Mouse (Mus musculus) neural tube, embryonic 13.5 days (tissue): ENCODE data around the gene Adora2b. TPM values are rescaled to one million over a fixed set of nuclear protein-coding genes. Genes with fewer than 3 reads are reported as not detected.
"Not testable (repeated sequence)": the region's sequence is repeated elsewhere in the genome, so short reads cannot be mapped to it uniquely, and the experiment has no call there.

ENCODE experiments used
- ATAC-seq: fragments of 200-750 bp; cut with Nextera tagmentation; 2 replicates; pipeline ENCODE4 v1.8.0; 2017; ENCODE audit warnings: low read depth, mild to moderate bottlenecking, moderate TSS enrichment, moderate library complexity
- H3K27ac ChIP-seq: fragments of 300-500 bp; sonication (generic); replicated peaks from 2 replicates; pipeline ENCODE4 v1.5.1; 2015; ENCODE audit warnings: moderate library complexity, mild to moderate bottlenecking, inconsistent platforms
- H3K27me3 ChIP-seq: fragments of 300-500 bp; sonication (generic); 2 replicates; pipeline ENCODE4 v1.6.1; 2015; ENCODE audit warnings: mild to moderate bottlenecking, inconsistent platforms
- H3K36me3 ChIP-seq: fragments of 300-500 bp; sonication (generic); 2 replicates; pipeline ENCODE4 v1.6.1; 2015; ENCODE audit warnings: mild to moderate bottlenecking, inconsistent platforms
- H3K4me1 ChIP-seq: fragments of 300-500 bp; sonication (generic); replicated peaks from 2 replicates; pipeline ENCODE4 v1.6.1; 2015; ENCODE audit warnings: inconsistent platforms
- H3K4me2 ChIP-seq: fragments of 300-500 bp; sonication (generic); 2 replicates; pipeline ENCODE4 v1.6.1; 2015; ENCODE audit warnings: inconsistent platforms, mild to moderate bottlenecking, moderate library complexity
- H3K4me3 ChIP-seq: fragments of 300-500 bp; sonication (generic); 2 replicates; pipeline ENCODE4 v1.5.1; 2015; ENCODE audit warnings: mild to moderate bottlenecking, inconsistent platforms
- H3K9ac ChIP-seq: fragments of 300-500 bp; sonication (generic); 2 replicates; pipeline ENCODE4 v1.6.1; 2015; ENCODE audit warnings: moderate library complexity, mild to moderate bottlenecking, inconsistent platforms
- H3K9me3 ChIP-seq: fragments of 300-500 bp; sonication (generic); 2 replicates; pipeline ENCODE4 v1.6.1; 2016; ENCODE audit warnings: inconsistent platforms
- WGBS: fragments of 180-500 bp; shearing (Covaris S2); methylation state at CpG from one replicate; pipeline ENCODE4 v1.1.7; 2015; 5-methylcytosine and 5-hydroxymethylcytosine counted together
- polyA plus RNA-seq: library from polyadenylated mRNA; unstranded; fragments of >200 nt; fragmentation: Nextera tagmentation; extraction: Ambion mirVana; gene quantifications from 2 replicates; pipeline ENCODE4 v1.2.1, GENCODE M21; 2015

Gene Adora2b
- polyA plus RNA-seq, 1 experiment from 2014 or later = 5.9 TPM

DNA sequence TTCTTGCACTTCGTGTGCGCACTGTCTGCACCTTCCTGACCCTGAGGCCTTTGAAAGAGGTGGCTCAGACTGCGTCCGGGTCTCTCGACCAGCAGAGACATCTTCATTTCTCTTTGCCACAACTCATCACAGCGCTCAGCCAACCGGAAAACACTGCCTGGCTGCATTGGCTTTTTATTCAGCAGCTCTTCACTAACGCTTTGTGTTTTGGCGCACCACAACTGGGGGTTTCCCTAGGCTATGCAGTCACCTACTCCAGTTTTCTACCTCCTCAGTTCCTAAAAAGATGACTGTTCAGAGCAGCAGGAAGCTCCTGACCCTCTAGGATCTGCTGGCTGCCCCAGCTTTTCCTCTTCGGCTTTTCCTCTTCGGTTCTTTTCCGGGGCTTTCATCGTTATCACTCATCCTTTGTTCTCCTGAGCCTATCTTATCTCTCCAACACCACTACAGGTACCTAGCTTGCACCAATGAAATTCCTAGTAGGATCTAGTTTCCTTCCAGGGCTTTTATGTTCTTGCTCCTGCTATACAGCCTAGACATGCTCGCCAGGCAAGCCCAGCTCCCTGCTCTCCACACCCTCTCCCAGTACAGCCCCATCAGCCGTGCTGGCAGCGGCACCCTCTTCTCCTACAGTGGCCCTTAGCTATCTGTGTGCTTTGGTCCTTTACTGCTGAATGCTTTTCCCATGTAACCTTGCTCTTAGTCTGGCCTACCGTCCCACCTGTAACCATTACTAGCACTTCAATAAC lies 17.9 kb downstream of the Adora2b start:
- Histone ChIP-seq H3K27ac (peak overlapping the region; percentile 3; the same call in 1 of the 2 replicates), H3K4me3 (no peak overlapping the region), H3K4me1 (peaks cover 33% of the 10 kb centered on the region), H3K27me3 (no peaks in the 10 kb centered on the region; the same call in 1 of the 2 replicates), H3K36me3 (no peaks in the 10 kb centered on the region), H3K9me3 (no peaks in the 10 kb centered on the region), H3K4me2 (no peak overlapping the region), H3K9ac (no peak overlapping the region)
- ATAC-seq = no peak
- 55% methylated on average over 17 of the region's 17 CpGs for WGBS

DNA sequence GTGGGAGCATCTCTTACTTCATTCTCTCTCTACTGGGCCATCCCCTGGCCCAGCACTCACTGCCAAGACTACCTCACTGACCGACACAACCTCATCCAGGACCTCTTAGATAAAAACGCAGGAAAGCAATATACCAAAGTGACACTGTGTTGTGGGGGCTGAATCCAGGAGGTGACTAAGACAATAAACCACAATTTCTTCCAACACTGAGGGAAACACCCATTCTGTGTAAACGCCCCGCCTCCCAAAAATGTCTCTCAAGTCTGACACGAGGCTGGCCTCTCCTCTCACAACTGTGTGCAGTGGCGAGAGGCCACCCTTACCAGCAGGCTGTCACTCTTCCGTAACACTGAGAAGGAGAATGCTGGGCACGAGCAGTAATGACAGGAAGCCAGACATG lies 19.6 kb downstream of the Adora2b start:
- WGBS = 77% methylated on average over 8 of the region's 8 CpGs
- H3K36me3 ChIP-seq = no peaks in the 10 kb centered on the region
- H3K27me3 ChIP-seq = no peaks in the 10 kb centered on the region
- no peak overlapping the region for H3K27ac ChIP-seq
- no peaks in the 10 kb centered on the region for H3K9me3 ChIP-seq
- H3K9ac ChIP-seq = no peak overlapping the region
- ATAC-seq = no peak
- H3K4me2 ChIP-seq = no peak overlapping the region
- H3K4me3 ChIP-seq = no peak overlapping the region
- peaks cover 33% of the 10 kb centered on the region for H3K4me1 ChIP-seq

DNA sequence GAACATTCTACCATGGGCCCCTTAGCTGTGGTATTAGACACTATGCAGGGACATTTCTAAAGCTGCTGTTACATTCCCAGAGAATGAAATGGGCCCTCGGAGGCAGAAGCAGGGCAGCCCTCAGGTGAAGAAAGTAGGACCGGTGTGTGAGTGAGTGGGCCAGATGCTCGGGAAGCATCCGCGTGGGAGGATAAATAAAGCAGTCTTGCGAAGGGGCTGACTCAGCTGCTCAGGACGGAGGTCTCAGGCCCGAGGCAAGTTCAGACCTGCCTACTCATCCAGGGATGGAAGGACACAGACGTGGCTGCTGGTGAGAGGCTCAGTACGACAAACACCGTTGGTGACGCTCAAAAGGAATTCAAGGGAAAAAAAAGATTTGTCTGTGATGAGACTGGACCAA lies 20.3 kb downstream of the Adora2b start:
- no peak overlapping the region for H3K27ac ChIP-seq
- H3K27me3 ChIP-seq = no peaks in the 10 kb centered on the region
- ATAC-seq = no peak
- no peaks in the 10 kb centered on the region for H3K9me3 ChIP-seq
- no peaks in the 10 kb centered on the region for H3K36me3 ChIP-seq
- no peak overlapping the region for H3K4me3 ChIP-seq
- H3K9ac ChIP-seq = no peak overlapping the region
- WGBS = 84% methylated on average over 12 of the region's 12 CpGs
- no peak overlapping the region for H3K4me2 ChIP-seq
- peaks cover 27% of the 10 kb centered on the region for H3K4me1 ChIP-seq

DNA sequence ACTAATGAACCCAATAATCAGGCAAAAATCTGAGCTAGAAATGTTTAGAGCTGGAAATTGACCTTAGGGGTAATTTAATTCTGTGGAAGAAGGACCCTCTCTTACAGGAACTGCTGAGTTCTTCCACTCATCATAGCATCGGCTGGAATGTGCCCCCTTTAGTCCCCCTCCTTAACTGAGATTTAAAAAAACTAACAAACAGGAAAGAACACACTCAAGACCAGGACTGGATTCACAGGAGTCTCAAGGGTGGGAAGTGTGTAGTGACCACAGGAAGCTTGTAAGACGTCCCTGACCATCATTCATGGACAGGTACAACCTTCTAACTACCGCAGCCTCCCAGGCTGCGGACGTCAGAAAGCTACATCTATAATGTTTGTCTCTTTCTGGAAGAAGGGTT lies 22.1 kb downstream of the Adora2b start:
- Histone ChIP-seq H3K27me3 (no peaks in the 10 kb centered on the region), H3K4me2 (no peak overlapping the region), H3K9me3 (no peaks in the 10 kb centered on the region), H3K9ac (no peak overlapping the region), H3K4me3 (no peak overlapping the region), H3K4me1 (peaks cover 20% of the 10 kb centered on the region), H3K27ac (no peak overlapping the region), H3K36me3 (no peaks in the 10 kb centered on the region)
- WGBS = 64% methylated on average over 5 of the region's 5 CpGs
- no peak for ATAC-seq

DNA sequence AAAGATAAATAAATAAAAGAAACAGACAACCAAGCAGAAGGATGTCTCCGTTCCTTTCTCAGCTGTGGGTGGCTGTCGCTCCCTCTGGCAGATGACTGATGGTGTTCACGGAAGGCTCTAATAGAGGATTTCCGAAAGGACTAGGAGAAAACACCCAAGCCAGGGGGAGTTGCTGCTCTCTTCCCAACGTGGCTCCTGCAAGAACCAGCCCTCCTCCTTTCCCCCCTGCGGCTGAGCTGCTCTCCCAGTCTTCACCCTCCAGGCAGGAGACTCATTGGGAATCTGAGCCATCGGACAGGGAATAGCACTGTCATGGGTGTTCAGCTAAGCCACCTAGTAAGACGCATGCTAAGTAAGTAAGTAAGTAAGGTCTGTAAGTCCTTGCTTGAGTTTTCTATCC lies 28.3 kb downstream of the Adora2b start:
- no peak for ATAC-seq
- H3K9me3 ChIP-seq = no peaks in the 10 kb centered on the region
- WGBS = 57% methylated on average over 8 of the region's 8 CpGs
- H3K36me3 ChIP-seq = no peaks in the 10 kb centered on the region
- no peak overlapping the region for H3K4me3 ChIP-seq
- peaks cover 8% of the 10 kb centered on the region for H3K4me1 ChIP-seq
- no peak overlapping the region for H3K4me2 ChIP-seq
- no peak overlapping the region for H3K9ac ChIP-seq
- no peak overlapping the region for H3K27ac ChIP-seq
- no peaks in the 10 kb centered on the region for H3K27me3 ChIP-seq

DNA sequence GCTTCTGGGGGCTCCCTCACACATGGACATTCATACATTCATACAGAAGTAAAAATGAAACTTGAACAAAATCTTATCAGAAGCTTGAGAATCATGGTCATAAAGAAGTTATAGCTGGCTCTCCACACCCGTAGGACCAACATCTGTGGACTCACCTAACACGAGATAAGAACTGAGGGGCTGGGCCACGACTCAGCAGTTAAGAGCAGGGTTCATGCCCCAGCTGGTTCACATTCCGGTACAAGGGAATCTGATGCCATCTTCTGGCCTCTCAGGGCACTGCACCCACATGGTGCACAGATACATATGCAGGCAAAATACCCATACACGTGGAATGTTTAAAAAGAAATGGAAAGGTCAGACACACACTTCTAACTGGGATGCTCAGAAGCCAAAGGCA lies 29.2 kb downstream of the Adora2b start:
- Histone ChIP-seq H3K4me3 (no peak overlapping the region), H3K9me3 (no peaks in the 10 kb centered on the region), H3K27me3 (no peaks in the 10 kb centered on the region), H3K36me3 (peaks cover under 1% of the 10 kb centered on the region; the same call in 1 of the 2 replicates), H3K9ac (no peak overlapping the region), H3K4me1 (peaks cover 17% of the 10 kb centered on the region), H3K27ac (no peak overlapping the region), H3K4me2 (no peak overlapping the region)
- WGBS = 25% methylated on average over 5 of the region's 5 CpGs
- ATAC-seq = no peak

DNA sequence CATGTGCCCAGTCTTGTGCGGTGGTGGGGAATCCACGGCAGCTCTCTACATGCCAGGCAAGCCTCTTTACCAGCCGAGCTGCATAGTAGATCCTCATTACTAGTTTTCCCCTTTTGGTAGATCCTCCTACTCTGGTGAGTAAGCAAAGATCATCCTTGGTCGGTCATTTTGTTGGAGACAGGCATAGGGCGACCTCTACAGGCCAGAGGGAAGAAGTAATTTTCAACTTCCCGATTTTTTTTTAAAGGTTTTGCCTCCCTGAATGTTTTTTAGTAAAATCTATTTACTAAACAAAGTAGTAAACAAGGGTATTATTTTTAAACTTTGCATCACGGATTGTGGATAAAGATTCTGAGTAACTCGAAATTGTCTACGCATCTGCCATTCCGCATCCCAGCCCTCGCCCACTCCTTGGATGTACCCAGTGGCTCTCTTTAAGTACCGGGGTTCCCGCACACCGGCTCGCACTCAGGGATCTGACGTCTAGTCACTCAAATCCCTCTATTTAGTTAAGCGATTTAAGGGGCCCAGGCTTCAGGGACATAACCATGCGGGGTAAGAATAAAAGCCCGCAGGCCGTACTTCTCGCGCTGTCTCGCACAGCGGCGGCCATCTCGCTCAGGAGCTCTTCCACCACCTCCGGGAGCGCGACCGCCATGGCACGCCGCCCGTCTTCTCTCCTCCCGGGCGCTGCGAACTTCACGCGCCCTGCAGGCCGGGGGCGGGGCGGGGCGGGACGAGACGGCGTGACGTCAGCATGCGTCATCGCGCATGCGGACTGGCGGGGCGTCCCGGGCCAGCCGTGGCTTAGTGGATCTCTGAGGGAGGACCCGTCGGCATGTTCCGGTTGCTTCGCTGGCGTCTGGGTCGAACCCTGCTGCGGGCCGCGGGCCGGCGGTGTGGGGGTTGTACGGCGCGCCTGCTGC lies 32.2 kb downstream of the Adora2b start, which contains the start of the genes Zswim7 and Ttc19:
Gene Zswim7 (minus strand): TSS at position 701 of the 926 bp plus-strand sequence.
Gene Ttc19 (plus strand): TSS at position 799 of the 926 bp plus-strand sequence.
- WGBS = under 1% methylated on average over 60 of the region's 68 CpGs
- no peaks in the 10 kb centered on the region for H3K27me3 ChIP-seq

DNA sequence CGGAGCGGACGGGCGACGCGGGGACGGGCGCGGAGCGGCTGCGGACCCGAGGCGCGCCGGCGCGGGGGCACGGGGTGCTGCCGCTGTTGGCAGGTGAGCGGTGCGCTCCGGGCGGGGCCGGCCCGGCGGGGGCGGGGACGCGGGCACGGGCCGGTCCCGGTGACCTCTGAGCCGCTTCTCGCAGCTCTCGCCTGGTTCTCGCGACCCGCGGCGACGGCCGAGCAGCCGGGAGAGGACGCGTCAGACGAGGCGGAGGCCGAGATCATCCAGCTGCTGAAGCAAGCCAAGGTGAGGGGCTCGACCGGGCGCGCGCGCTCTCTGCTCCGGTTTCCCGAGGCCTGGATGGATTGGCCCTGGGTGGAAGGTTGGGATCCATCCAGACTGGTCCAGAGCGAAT lies 32.8 kb downstream of the Adora2b start:
- peak overlapping the region; percentile 92 for H3K27ac ChIP-seq
- under 1% methylated on average over 57 of the region's 57 CpGs for WGBS
- peak overlapping the region; percentile 91 for H3K4me3 ChIP-seq
- H3K9me3 ChIP-seq = no peaks in the 10 kb centered on the region
- no peaks in the 10 kb centered on the region for H3K27me3 ChIP-seq
- H3K36me3 ChIP-seq = peaks cover 34% of the 10 kb centered on the region
- H3K4me2 ChIP-seq = peak overlapping the region; percentile 71
- ATAC-seq = peak; percentile 71
- H3K9ac ChIP-seq = peak overlapping the region; percentile 89
- peaks cover 23% of the 10 kb centered on the region for H3K4me1 ChIP-seq

More for the DNA sequence above, 32.2 kb downstream of the Adora2b start, which contains the start of the genes Zswim7 and Ttc19:
- peaks cover 23% of the 10 kb centered on the region for H3K4me1 ChIP-seq
- no peaks in the 10 kb centered on the region for H3K9me3 ChIP-seq
- ATAC-seq = peak; percentile 97
- peak within 1 kb of the TSS; percentile 89 for H3K9ac ChIP-seq
- H3K4me3 ChIP-seq = peak within 1 kb of the TSS; percentile 91
- H3K4me2 ChIP-seq = peak within 1 kb of the TSS; percentile 71
- H3K36me3 ChIP-seq = peaks cover 28% of the 10 kb centered on the region
- H3K27ac ChIP-seq = peak within 1 kb of the TSS; percentile 92

DNA sequence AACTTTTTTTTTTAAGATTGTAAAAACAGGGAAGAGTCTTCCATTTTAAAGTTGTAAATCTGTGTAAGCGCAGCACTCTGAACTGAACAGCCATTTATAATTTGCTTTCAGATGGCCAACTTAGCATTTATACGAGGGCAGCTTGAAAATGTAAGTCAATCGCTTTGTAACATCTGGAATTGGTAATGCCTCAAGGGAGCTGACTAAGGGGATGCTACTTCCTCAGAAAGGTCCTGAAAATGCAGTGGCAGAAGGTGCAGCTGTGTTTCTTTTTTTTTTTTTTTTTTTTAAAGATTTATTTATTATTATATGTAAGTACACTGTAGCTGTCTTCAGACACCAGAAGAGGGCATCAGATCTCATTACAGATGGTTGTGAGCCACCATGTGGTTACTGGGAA lies 35.2 kb downstream of the Adora2b start:
- H3K27me3 ChIP-seq, H3K9me3 ChIP-seq, H3K9ac ChIP-seq, ATAC-seq, H3K27ac ChIP-seq, H3K4me3 ChIP-seq, H3K4me2 ChIP-seq: not testable (repeated sequence)
- Histone ChIP-seq H3K36me3 (peaks cover 56% of the 10 kb centered on the region), H3K4me1 (peaks cover 23% of the 10 kb centered on the region)
- 88% methylated on average over 3 of the region's 3 CpGs for WGBS

DNA sequence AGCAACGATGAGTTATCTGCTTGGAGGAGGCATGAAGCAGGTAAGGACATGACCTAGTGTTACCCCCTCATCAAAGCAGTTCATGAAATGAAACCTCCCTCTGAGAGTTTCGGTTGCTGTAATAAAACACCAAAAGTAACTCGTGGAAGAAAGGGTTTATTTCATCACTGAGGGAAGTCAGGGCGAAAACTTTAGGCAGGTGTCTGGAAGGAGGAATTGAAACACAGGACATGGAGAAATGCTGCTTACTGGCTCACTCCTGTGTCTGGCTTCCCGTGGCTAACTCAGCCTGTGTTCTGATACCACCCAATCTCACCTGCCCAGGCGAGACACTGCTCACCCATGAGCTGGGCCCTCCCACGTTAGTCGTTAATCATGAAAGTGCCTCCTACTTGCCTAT lies 36.2 kb downstream of the Adora2b start:
- Histone ChIP-seq H3K27ac (no peak overlapping the region), H3K4me3 (no peak overlapping the region), H3K27me3 (no peaks in the 10 kb centered on the region), H3K36me3 (peaks cover 66% of the 10 kb centered on the region), H3K9me3 (no peaks in the 10 kb centered on the region), H3K9ac (no peak overlapping the region), H3K4me1 (peaks cover 23% of the 10 kb centered on the region), H3K4me2 (no peak overlapping the region)
- ATAC-seq = no peak
- WGBS = 91% methylated on average over 8 of the region's 8 CpGs

DNA sequence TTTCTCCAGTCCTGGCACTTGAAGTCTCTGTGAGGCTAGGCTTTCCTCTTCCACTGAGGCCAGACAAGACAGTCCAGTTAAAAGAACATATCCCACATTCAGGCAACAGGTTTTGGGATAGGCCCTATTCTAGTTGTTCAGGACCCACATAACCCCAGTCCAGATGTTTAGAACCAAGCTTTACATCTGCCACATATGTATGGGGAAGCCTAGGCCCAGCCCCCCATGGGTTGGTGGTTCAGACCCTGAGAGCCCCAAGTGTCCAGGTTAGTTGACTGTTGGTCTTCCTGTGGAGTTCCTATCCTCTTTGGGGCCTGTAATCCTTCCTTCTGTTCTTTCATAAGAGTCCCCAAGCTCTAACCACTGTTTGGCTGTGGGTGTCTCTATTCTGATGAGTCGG lies 38.9 kb downstream of the Adora2b start:
- no peaks in the 10 kb centered on the region for H3K9me3 ChIP-seq
- H3K9ac ChIP-seq = no peak overlapping the region
- H3K27me3 ChIP-seq = no peaks in the 10 kb centered on the region
- peaks cover 9% of the 10 kb centered on the region; the same call in 1 of the 2 replicates for H3K4me1 ChIP-seq
- H3K4me3 ChIP-seq = no peak overlapping the region
- no peak overlapping the region for H3K4me2 ChIP-seq
- H3K36me3 ChIP-seq = peaks cover 81% of the 10 kb centered on the region
- WGBS = 86% methylated on average over 1 of the region's 1 CpGs
- H3K27ac ChIP-seq = no peak overlapping the region
- ATAC-seq = no peak

DNA sequence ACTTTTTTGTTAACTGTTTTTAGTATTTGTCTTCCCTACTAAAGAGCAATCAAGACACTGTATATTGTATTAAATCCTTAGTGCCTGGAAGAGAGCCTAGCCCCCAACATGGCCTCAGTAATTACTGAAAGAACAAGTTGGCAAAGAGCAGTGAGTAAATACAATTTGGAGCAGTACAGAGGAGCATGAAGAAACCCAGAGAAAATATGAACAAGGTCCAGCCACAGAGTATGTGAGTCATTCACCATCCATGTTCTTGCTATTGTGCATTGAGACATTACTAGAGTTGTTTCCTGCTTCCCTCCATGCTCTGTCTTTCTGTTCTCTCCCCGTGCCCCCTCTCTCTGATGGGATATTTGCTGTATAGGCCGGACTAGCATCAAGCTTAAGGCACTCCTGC lies 45.3 kb downstream of the Adora2b start:
- Histone ChIP-seq H3K36me3 (peaks cover 70% of the 10 kb centered on the region), H3K9ac (no peak overlapping the region), H3K9me3 (no peaks in the 10 kb centered on the region), H3K4me3 (no peak overlapping the region), H3K27me3 (no peaks in the 10 kb centered on the region), H3K4me1 (no peaks in the 10 kb centered on the region), H3K4me2 (no peak overlapping the region), H3K27ac (no peak overlapping the region)
- ATAC-seq = no peak
- WGBS = 89% methylated on average over 2 of the region's 2 CpGs
